Mouse (Mus musculus) limb, embryonic 13.5 days (tissue): ENCODE measurements around the gene Dkk1. TPM values are rescaled to one million over a fixed set of nuclear protein-coding genes. Genes with fewer than 3 reads are reported as not detected.

ENCODE experiments used
- ATAC-seq: fragments of 200-750 bp; cut with Nextera tagmentation; 2 replicates; pipeline ENCODE4 v1.8.0; 2017; ENCODE audit warnings: low read depth, moderate number of reproducible peaks, moderate TSS enrichment; ENCODE audit not compliant: low FRiP score
- H3K27ac ChIP-seq: fragments of 300-500 bp; sonication (generic); 2 replicates; pipeline ENCODE4 v1.5.1; 2015; ENCODE audit warnings: inconsistent platforms, mild to moderate bottlenecking, moderate library complexity
- H3K27me3 ChIP-seq: fragments of 300-500 bp; sonication (generic); 2 replicates; pipeline ENCODE4 v1.6.1; 2015; ENCODE audit warnings: mild to moderate bottlenecking, inconsistent platforms
- H3K36me3 ChIP-seq: fragments of 300-500 bp; sonication (generic); 2 replicates; pipeline ENCODE4 v1.6.1; 2015; ENCODE audit warnings: inconsistent platforms, mild to moderate bottlenecking, moderate library complexity
- H3K4me1 ChIP-seq: fragments of 300-500 bp; sonication (generic); 2 replicates; pipeline ENCODE4 v1.6.1; 2015; ENCODE audit warnings: inconsistent platforms
- H3K4me2 ChIP-seq: fragments of 300-500 bp; sonication (generic); replicated peaks from 2 replicates; pipeline ENCODE4 v1.6.1; 2015; ENCODE audit warnings: inconsistent platforms, mild to moderate bottlenecking, moderate library complexity
- H3K4me3 ChIP-seq: fragments of 300-500 bp; sonication (generic); 2 replicates; pipeline ENCODE4 v1.5.1; 2015; ENCODE audit warnings: moderate library complexity, mild to moderate bottlenecking, inconsistent platforms
- H3K9ac ChIP-seq: fragments of 300-500 bp; sonication (generic); 2 replicates; pipeline ENCODE4 v1.6.1; 2015; ENCODE audit warnings: mild to moderate bottlenecking, inconsistent platforms
- H3K9me3 ChIP-seq: fragments of 300-500 bp; sonication (generic); 2 replicates; pipeline ENCODE4 v1.6.1; 2016; ENCODE audit warnings: inconsistent platforms
- WGBS: fragments of 180-500 bp; shearing (Covaris S2); methylation state at CpG from one replicate; pipeline ENCODE4 v1.1.7; 2015; 5-methylcytosine and 5-hydroxymethylcytosine counted together
- polyA plus RNA-seq: library from polyadenylated mRNA; unstranded; fragments of >200 nt; fragmentation: Nextera tagmentation; extraction: Ambion mirVana; gene quantifications from 2 replicates; pipeline ENCODE4 v1.2.1, GENCODE M21; 2015

Dkk1 gene
- polyA plus RNA-seq, 1 experiment from 2014 or later, result 15.2 TPM

DNA sequence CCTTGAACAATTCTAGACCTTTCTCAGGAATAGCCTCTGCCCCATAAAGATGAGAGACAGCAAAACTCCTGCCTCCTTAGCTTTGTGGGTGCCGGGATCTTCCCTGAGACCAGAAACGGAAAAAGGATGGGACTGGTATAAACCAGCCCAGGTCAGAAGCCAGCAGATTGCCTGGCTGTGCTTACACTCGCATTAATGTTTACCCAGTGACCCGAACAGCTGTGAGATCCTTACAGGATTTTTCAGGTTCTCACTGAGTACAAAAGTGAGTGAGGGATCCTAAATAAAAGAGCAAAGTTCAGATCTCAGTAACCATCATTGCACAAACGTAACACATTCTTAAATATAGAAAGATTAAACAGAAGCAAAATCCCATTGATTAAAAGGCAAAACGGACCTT lies 32.7 kb downstream of the Dkk1 start:
- Histone ChIP-seq H3K36me3 (no peaks in the 10 kb centered on the region), H3K4me3 (no peak overlapping the region), H3K27ac (no peak overlapping the region), H3K27me3 (no peaks in the 10 kb centered on the region), H3K9me3 (no peaks in the 10 kb centered on the region), H3K4me2 (no peak overlapping the region), H3K4me1 (no peaks in the 10 kb centered on the region), H3K9ac (no peak overlapping the region)
- WGBS, result 60% methylated on average over 6 of the region's 6 CpGs
- ATAC-seq, result no peak

DNA sequence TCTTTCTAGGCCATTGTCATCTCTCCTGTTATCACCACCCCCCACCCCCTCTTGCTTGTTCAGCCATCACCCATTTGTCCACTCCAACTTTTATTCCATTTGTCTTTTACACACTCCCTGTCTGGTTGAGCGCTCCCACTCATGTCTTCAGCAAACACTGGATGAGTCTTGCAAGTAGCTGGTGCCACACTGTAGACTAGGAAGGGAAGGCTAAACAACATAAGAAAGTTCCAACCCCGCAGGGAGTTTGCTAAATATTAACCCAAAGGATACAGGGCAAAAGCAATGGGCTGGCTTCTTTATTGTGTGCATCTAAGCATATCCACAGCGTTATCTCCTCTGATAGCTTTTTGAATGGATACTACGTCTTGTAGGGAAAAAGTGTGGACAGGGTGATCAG lies 39.0 kb downstream of the Dkk1 start:
- no peaks in the 10 kb centered on the region for H3K27me3 ChIP-seq
- no peak overlapping the region for H3K4me2 ChIP-seq
- WGBS, result 89% methylated on average over 4 of the region's 4 CpGs
- no peaks in the 10 kb centered on the region for H3K9me3 ChIP-seq
- H3K27ac ChIP-seq, result no peak overlapping the region
- H3K4me1 ChIP-seq, result no peaks in the 10 kb centered on the region
- H3K9ac ChIP-seq, result no peak overlapping the region
- no peak overlapping the region for H3K4me3 ChIP-seq
- no peaks in the 10 kb centered on the region for H3K36me3 ChIP-seq
- ATAC-seq, result no peak

DNA sequence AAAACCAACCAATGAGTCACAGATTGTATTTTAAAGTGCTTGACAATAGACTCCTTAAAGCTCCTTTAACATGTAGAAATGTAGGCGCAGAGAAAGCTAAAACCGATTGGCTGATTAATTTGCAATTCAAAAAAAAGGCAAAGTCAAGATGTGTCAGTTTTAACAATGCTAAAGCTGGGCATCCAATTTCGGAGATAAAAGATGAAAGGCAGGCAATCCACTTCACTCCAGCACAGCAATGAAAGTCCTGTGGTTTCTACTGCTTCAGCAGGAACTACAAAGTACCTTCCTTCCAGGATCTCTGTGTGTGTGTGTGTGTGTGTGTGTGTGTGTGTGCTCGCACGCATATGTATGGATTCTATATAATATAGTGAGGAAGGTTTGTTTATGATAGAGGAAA lies 44.0 kb downstream of the Dkk1 start:
- H3K4me3 ChIP-seq, result no peak overlapping the region
- H3K9me3 ChIP-seq, result no peaks in the 10 kb centered on the region
- no peak for ATAC-seq
- no peaks in the 10 kb centered on the region for H3K27me3 ChIP-seq
- H3K36me3 ChIP-seq, result no peaks in the 10 kb centered on the region
- H3K4me1 ChIP-seq, result no peaks in the 10 kb centered on the region
- H3K27ac ChIP-seq, result no peak overlapping the region
- WGBS, result 32% methylated on average over 5 of the region's 5 CpGs
- no peak overlapping the region for H3K4me2 ChIP-seq
- no peak overlapping the region for H3K9ac ChIP-seq
